Mouse (Mus musculus) stomach, embryonic 15.5 days (tissue): ENCODE data around the gene Sp3. TPM values are rescaled to one million over a fixed set of nuclear protein-coding genes. Genes with fewer than 3 reads are reported as not detected.

Experiments
- microRNA-seq: library from miRNA; unstranded; fragments of <30 nt; microRNA quantifications from one replicate; pipeline ENCODE4, GENCODE M21; 2016
- polyA plus RNA-seq: library from polyadenylated mRNA; unstranded; fragments of >200 nt; fragmentation: Nextera tagmentation; extraction: Ambion mirVana; gene quantifications from 2 replicates; pipeline ENCODE4 v1.2.1, GENCODE M21; 2015

Sp3 gene
- polyA plus RNA-seq, 1 experiment from 2014 or later = 49.2 TPM

Small RNAs within 50 kb of the gene (microRNA-seq; reads per million reads assigned to microRNA genes)
- not detected for gene Gm25960

Other genes starting within 250 kb of the Sp3 start
- gene Gm11084, start 6.3 kb upstream of the Sp3 start, polyA plus RNA-seq = not detected in 2 replicates
- 77.3 and 81.4 TPM in 2 replicates for gene Ola1, start 238.5 kb upstream of the Sp3 start, polyA plus RNA-seq